Mouse (Mus musculus) stomach, embryonic 15.5 days (tissue): ENCODE data around the gene Mgmt. TPM values are rescaled to one million over a fixed set of nuclear protein-coding genes. Genes with fewer than 3 reads are reported as not detected.
A peak's percentile ranks its signal among the peaks of the same experiment; 100 is the strongest.

Source experiments
- ATAC-seq: fragments of 200-750 bp; cut with Nextera tagmentation; 2 replicates; pipeline ENCODE4 v1.8.0; 2017; ENCODE audit warnings: low read depth, moderate number of reproducible peaks, moderate TSS enrichment; ENCODE audit not compliant: insufficient read depth, low FRiP score
- H3K27ac ChIP-seq: fragments of 300-500 bp; sonication (generic); 2 replicates; pipeline ENCODE4 v1.5.1; 2015; ENCODE audit warnings: mild to moderate bottlenecking, inconsistent platforms
- H3K27me3 ChIP-seq: fragments of 300-500 bp; sonication (generic); replicated peaks from 2 replicates; pipeline ENCODE4 v1.6.1; 2015; ENCODE audit warnings: inconsistent platforms
- H3K36me3 ChIP-seq: fragments of 300-500 bp; sonication (generic); 2 replicates; pipeline ENCODE4 v1.6.1; 2015; ENCODE audit warnings: inconsistent platforms
- H3K4me1 ChIP-seq: fragments of 300-500 bp; sonication (generic); 2 replicates; pipeline ENCODE4 v1.6.1; 2015; ENCODE audit warnings: inconsistent platforms
- H3K4me2 ChIP-seq: fragments of 300-500 bp; sonication (generic); 2 replicates; pipeline ENCODE4 v1.6.1; 2015; ENCODE audit warnings: mild to moderate bottlenecking, inconsistent platforms
- H3K4me3 ChIP-seq: fragments of 300-500 bp; sonication (generic); replicated peaks from 2 replicates; pipeline ENCODE4 v1.5.1; 2015; ENCODE audit warnings: inconsistent platforms
- H3K9ac ChIP-seq: fragments of 300-500 bp; sonication (generic); 2 replicates; pipeline ENCODE4 v1.6.1; 2015; ENCODE audit warnings: inconsistent platforms
- H3K9me3 ChIP-seq: fragments of 300-500 bp; sonication (generic); 2 replicates; pipeline ENCODE4 v1.6.1; 2016; ENCODE audit warnings: inconsistent platforms
- WGBS: fragments of 180-500 bp; shearing (Covaris S2); methylation state at CpG from one replicate; pipeline ENCODE4 v1.1.7; 2015; 5-methylcytosine and 5-hydroxymethylcytosine counted together
- polyA plus RNA-seq: library from polyadenylated mRNA; unstranded; fragments of >200 nt; fragmentation: Nextera tagmentation; extraction: Ambion mirVana; gene quantifications from 2 replicates; pipeline ENCODE4 v1.2.1, GENCODE M21; 2015

Mgmt gene
- 6.2 and 6.5 TPM in 2 replicates for polyA plus RNA-seq

DNA sequence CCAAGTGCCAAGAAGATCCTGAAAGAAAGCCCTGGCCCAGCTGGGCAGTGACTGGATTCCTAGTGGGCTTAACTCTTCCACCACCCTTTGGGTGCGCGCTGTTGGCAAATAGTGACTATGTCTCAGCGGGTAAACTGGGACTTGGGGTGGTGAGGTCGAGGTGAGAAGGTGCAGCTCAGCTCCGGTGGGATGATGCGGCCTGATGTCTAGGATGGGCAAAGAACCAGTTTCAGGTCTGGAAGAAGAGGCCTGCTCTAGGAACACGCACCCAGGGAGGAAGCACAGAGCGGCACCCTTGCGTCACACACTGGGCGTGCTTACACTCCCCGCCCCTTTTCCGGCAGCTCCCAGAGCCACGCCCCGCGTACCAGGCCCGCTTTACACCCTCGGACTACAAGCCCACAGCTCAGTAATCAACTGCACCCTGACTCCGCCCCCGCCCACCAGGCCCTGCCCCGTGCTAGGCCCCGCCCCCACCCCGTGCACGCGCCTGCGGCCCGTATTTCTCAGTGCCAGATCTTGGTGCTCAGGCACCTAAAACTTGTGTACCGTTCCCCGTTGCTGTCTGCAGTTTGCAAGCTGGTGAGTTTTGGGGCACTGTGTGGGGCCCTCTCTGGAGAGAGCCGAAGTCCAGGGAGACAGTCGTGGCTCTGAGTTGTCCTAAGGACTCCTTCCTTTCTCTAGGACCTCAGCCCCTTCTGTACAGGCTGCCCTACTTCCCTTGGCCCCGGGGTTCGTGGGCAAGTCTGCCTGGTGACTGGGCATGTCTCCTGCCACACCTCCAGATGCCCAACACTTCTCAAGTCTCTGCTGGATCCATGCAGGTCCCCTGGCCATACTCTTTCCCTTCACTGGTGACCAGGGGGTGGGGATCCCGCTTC, at the start of gene Mgmt:
Mgmt (plus strand) TSS at position 509 of the 881 bp plus-strand sequence.
- Histone ChIP-seq H3K9ac (peak within 1 kb of the TSS; percentile 13; the same call in 1 of the 2 replicates), H3K27ac (peak within 1 kb of the TSS; percentile 32), H3K27me3 (no peaks in the 10 kb centered on the region), H3K4me1 (peaks cover 8% of the 10 kb centered on the region), H3K36me3 (no peaks in the 10 kb centered on the region), H3K4me3 (peak within 1 kb of the TSS; percentile 39), H3K9me3 (no peaks in the 10 kb centered on the region), H3K4me2 (peak within 1 kb of the TSS; percentile 75)
- peak; percentile 100 for ATAC-seq
- 8% methylated on average over 33 of the region's 33 CpGs for WGBS

DNA sequence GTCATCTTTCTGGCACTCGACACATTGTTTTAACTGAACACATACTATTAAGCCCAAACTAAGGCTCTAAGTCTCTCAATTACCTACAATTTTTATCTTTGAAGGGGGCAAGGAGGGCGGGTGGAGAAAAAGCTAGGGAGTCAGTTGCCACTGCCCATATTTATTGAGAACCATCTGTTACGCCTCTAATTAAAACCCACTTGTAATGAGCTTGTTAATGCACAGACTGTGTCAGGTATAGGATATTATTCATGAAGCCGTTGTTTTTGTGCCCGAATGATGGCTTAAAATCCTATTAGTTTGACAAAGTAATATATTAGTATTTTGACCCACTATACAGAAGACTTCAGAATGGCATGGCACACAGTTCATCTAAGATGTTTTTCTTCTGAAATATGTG, 49.6 kb upstream of the Mgmt start:
- Histone ChIP-seq H3K4me1 (peaks cover 8% of the 10 kb centered on the region; the same call in 1 of the 2 replicates), H3K27ac (no peak overlapping the region; the same call in 1 of the 2 replicates), H3K4me2 (no peak overlapping the region), H3K4me3 (no peak overlapping the region), H3K9ac (no peak overlapping the region), H3K9me3 (no peaks in the 10 kb centered on the region), H3K27me3 (no peaks in the 10 kb centered on the region), H3K36me3 (no peaks in the 10 kb centered on the region)
- ATAC-seq: no peak
- WGBS: 59% methylated on average over 5 of the region's 5 CpGs

DNA sequence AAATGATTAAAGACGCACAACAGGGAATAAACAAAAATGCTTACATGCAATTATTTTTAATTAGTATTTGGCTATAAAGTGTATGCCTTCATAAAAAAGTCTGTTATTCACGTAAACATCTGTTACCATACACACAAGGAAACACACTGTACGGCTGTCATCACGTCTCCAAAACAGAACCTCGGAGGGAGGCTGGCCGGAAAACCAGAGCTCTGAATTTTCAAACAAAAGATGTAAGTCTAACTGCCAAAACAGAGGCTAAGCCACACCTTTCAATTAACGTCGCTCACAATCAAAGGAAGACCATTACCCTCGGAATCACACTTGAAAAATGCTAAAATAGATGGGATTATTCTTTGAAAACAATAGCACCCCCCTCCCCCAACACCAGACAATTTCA, 49.1 kb upstream of the Mgmt start:
- Histone ChIP-seq H3K4me1 (peaks cover 9% of the 10 kb centered on the region; the same call in 1 of the 2 replicates), H3K4me3 (no peak overlapping the region), H3K4me2 (no peak overlapping the region), H3K27ac (no peak overlapping the region), H3K27me3 (no peaks in the 10 kb centered on the region), H3K9me3 (no peaks in the 10 kb centered on the region), H3K36me3 (no peaks in the 10 kb centered on the region), H3K9ac (no peak overlapping the region)
- ATAC-seq: no peak
- whole genome bisulfite sequencing: 43% methylated on average over 9 of the region's 9 CpGs

DNA sequence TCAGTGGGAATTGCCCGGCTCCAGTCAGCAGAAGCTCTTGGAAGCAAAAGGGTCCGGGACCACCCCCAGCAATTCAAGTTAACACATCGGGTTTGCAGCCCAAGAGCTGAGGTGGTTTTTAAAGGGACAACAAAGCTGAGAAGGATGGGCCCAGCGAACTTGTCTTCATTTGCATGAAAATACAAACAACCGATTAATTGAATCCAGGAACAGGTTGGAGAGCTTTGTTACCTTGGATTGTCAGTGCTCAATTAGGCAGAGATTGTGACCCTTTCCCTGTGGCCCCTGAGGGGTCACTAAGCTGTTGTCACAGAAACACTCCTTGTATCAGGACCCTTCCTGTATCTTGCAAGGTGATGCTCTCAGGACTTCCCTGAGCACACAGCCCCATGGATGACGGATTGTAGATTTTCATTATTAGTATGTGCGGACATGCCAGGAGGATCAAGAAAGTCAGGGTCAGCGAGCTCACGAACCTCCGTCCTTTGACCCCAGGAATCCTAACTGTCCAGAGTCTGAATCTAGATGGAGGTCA, 48.3 kb upstream of the Mgmt start:
- no peak overlapping the region for H3K27ac ChIP-seq
- WGBS: 74% methylated on average over 10 of the region's 10 CpGs
- no peaks in the 10 kb centered on the region for H3K36me3 ChIP-seq
- no peak for ATAC-seq
- H3K4me2 ChIP-seq: no peak overlapping the region
- peaks cover 9% of the 10 kb centered on the region; the same call in 1 of the 2 replicates for H3K4me1 ChIP-seq
- no peaks in the 10 kb centered on the region for H3K27me3 ChIP-seq
- no peak overlapping the region for H3K4me3 ChIP-seq
- H3K9me3 ChIP-seq: no peaks in the 10 kb centered on the region
- H3K9ac ChIP-seq: no peak overlapping the region

DNA sequence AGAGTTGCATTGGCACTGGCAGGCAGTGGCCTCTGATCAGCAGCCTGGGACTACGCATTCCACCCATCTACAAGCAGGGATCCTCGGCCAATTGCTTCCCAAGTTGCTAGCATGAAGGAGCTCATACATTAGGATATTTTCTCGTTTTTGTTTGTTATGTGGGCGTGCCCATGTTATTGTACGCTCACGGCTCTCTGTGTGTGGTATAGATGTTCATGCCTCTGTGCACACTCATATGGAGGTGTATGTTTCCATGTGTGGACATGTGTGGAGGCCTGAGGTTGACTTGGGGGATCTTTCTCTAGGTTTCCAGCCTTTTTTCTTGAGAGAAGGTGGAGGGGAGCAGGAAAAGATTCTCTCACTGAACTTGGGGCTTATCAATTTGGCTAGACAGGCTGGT, 46.8 kb upstream of the Mgmt start:
- no peak for ATAC-seq
- H3K36me3 ChIP-seq: no peaks in the 10 kb centered on the region
- no peak overlapping the region for H3K4me3 ChIP-seq
- WGBS: 83% methylated on average over 6 of the region's 6 CpGs
- H3K27ac ChIP-seq: no peak overlapping the region
- peaks cover 9% of the 10 kb centered on the region; the same call in 1 of the 2 replicates for H3K4me1 ChIP-seq
- H3K4me2 ChIP-seq: no peak overlapping the region
- no peak overlapping the region for H3K9ac ChIP-seq
- H3K27me3 ChIP-seq: no peaks in the 10 kb centered on the region
- no peaks in the 10 kb centered on the region for H3K9me3 ChIP-seq

DNA sequence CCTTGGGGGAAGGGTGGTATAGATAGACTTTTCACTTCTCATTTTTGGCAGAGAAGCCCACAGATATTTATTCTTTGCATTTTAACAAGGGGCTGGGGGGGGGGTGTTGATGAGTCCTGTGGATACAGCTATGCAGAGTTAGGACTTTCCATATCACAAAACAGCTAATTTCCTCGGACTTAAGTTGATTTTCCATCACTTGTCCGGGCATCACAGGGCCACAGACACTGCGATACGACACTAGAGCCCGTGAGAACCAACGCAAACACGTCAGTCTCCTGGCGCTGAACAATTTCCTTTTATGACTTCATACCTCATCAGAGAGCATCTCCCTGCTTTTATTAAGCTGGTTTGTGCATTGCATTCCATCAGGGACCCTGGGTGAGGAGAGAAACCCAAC, 45.7 kb upstream of the Mgmt start:
- H3K4me2 ChIP-seq: no peak overlapping the region
- H3K4me3 ChIP-seq: no peak overlapping the region
- ATAC-seq: no peak
- H3K27me3 ChIP-seq: no peaks in the 10 kb centered on the region
- no peaks in the 10 kb centered on the region for H3K9me3 ChIP-seq
- WGBS: 89% methylated on average over 8 of the region's 8 CpGs
- H3K4me1 ChIP-seq: peaks cover 9% of the 10 kb centered on the region; the same call in 1 of the 2 replicates
- H3K36me3 ChIP-seq: no peaks in the 10 kb centered on the region
- no peak overlapping the region for H3K9ac ChIP-seq
- H3K27ac ChIP-seq: no peak overlapping the region

DNA sequence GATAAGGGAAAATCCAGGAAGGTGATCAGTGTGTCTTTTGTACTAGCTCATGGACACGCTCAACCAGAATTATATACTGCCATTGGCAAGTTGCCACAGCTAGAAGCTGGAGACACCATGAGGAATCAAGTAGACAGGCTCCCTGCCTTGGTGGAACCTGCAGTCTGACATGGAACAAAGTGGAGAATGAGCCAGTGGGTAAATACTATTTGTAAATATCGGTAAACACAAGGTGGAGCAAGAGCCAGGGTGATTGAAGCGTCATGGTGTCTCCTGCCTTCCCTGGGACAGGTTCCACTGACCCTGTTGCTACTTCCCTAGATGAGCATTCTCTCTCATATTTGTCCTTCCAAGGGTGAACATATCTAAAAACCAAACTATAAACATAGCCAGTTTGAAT, 44.6 kb upstream of the Mgmt start:
- peaks cover 5% of the 10 kb centered on the region; the same call in 1 of the 2 replicates for H3K4me1 ChIP-seq
- H3K27me3 ChIP-seq: no peaks in the 10 kb centered on the region
- no peak overlapping the region for H3K4me3 ChIP-seq
- no peaks in the 10 kb centered on the region for H3K36me3 ChIP-seq
- H3K27ac ChIP-seq: 0 out of 2 replicates have a peak overlapping the region, but pooled peaks have one; percentile 35
- H3K9ac ChIP-seq: no peak overlapping the region
- ATAC-seq: no peak
- H3K9me3 ChIP-seq: no peaks in the 10 kb centered on the region
- 77% methylated on average over 3 of the region's 3 CpGs for WGBS
- H3K4me2 ChIP-seq: no peak overlapping the region

DNA sequence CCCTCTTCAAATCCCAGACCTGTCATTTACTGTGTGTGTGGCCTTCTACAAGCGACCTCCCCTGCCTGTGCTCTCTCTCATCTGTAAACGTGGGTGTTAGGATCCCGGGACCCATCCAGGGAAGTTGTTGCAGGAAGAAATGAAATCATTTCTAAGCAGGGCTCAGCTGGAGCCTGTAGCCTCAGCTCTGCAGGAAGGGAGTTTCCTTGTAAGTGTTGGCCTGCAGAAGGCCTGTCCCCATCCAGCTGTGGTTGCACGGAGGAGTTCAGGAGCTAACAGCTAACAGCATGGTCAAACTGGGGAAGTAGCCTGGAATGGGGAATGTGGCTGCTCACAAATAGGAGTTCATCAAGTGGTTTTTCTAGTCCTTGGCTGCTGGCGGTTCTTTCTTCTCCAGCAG, 44.1 kb upstream of the Mgmt start:
- no peaks in the 10 kb centered on the region for H3K9me3 ChIP-seq
- no peak for ATAC-seq
- no peaks in the 10 kb centered on the region for H3K36me3 ChIP-seq
- 43% methylated on average over 5 of the region's 5 CpGs for WGBS
- H3K4me1 ChIP-seq: 0 out of 2 replicates have a peak, but pooled peaks cover 5% of the 10 kb centered on the region
- H3K27ac ChIP-seq: peak overlapping the region; percentile 35; the same call in 1 of the 2 replicates
- no peak overlapping the region for H3K9ac ChIP-seq
- no peak overlapping the region for H3K4me2 ChIP-seq
- no peak overlapping the region for H3K4me3 ChIP-seq
- no peaks in the 10 kb centered on the region for H3K27me3 ChIP-seq

DNA sequence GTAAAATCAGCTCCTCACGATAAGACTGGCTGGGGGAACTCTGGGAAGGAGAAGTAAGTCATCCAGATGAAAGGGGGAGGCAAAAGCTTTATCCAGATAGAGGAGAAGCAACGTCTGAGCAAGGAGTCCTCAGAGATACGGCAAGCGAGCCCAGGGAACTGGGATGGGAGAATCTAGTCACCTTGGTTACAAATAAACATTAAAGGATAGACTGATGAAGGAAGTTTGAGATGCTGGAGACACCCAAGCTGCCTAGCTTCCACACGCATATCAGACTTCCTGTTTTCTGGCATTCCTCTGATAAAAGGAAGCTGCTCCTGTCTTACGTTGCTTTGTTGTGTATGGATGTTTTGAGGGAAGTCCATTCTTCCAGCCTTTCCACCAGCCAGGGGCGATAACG, 42.5 kb upstream of the Mgmt start:
- Histone ChIP-seq H3K27ac (no peak overlapping the region), H3K36me3 (no peaks in the 10 kb centered on the region), H3K4me3 (no peak overlapping the region), H3K27me3 (no peaks in the 10 kb centered on the region), H3K4me2 (no peak overlapping the region), H3K9ac (no peak overlapping the region), H3K9me3 (no peaks in the 10 kb centered on the region), H3K4me1 (0 out of 2 replicates have a peak, but pooled peaks cover 5% of the 10 kb centered on the region)
- no peak for ATAC-seq
- WGBS: 72% methylated on average over 8 of the region's 8 CpGs

DNA sequence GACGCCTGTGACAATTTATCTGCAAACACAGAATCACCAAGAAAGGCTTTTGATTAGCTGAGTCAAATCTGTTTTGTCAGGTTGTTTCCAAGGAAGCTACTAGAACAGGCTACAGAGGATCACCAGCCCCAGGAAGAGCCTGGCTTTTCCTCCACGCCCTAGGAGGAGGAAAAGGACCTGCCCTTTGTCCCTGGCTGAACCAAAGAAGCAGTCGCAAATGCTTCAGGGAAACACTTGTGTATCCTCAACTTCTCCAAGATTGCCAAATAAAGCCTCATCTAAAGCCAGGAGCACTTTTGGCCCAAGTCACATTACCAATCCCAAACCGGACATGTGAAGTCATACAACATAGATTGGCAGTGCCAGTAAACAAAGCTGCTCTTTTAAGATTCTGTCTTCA, 41.7 kb upstream of the Mgmt start:
- no peaks in the 10 kb centered on the region for H3K36me3 ChIP-seq
- no peak overlapping the region for H3K4me2 ChIP-seq
- no peak overlapping the region for H3K27ac ChIP-seq
- H3K4me1 ChIP-seq: 0 out of 2 replicates have a peak, but pooled peaks cover 5% of the 10 kb centered on the region
- no peak overlapping the region for H3K9ac ChIP-seq
- WGBS: 48% methylated on average over 4 of the region's 4 CpGs
- H3K27me3 ChIP-seq: no peaks in the 10 kb centered on the region
- no peak for ATAC-seq
- no peak overlapping the region for H3K4me3 ChIP-seq
- no peaks in the 10 kb centered on the region for H3K9me3 ChIP-seq

DNA sequence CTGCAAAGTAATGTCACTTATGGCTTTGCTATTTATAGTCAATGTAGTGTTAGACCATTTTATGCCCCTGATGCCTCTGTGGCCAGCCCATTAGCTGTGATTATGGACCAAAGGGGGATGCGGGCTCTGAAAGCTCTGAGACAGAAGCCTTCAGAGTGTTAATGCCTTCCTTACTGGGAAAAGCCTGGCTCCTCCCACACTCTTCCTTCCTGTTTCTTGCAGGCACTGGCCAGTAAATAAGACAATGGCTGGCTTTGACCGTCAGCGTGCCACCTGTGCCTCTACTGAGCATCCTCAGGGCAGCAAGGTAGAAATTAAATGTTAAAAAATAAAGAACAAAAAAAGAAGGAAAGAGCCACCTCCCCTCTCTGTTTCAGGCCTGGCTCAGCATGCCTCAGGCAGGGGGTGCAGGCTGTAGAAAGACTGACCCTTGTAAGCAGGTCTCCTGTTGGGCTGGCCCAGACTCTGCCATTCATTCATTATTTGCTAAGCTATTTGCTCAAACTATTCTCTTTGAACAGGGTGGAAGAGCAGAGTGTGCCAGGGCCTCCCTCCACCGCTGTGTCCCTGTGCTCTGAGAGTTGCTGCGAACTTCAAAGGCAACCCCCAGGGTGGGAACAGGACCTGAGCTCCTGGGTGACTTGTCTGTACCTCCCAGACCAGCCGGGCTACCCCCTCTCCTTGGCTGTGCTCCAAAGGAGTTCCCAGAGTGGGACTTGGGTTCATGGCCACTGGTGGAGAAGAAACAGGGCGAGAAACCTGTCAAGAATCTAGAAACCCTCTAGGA, 29.5 kb upstream of the Mgmt start:
- peak; percentile 80 for ATAC-seq
- 0 out of 2 replicates have a peak, but pooled peaks cover 8% of the 10 kb centered on the region for H3K4me1 ChIP-seq
- no peak overlapping the region for H3K27ac ChIP-seq
- no peak overlapping the region for H3K4me3 ChIP-seq
- no peak overlapping the region for H3K4me2 ChIP-seq
- no peaks in the 10 kb centered on the region for H3K9me3 ChIP-seq
- H3K27me3 ChIP-seq: no peaks in the 10 kb centered on the region
- WGBS: 33% methylated on average over 7 of the region's 7 CpGs
- no peak overlapping the region for H3K9ac ChIP-seq
- no peaks in the 10 kb centered on the region for H3K36me3 ChIP-seq
